Mouse (Mus musculus): ENCODE measurements around the gene Fam71a. TPM values are rescaled to one million over a fixed set of nuclear protein-coding genes. Genes with fewer than 3 reads are reported as not detected.

Gene Fam71a
- not detected in 2 replicates for polyA plus RNA-seq (2015; fragmentation: Nextera tagmentation; extraction: Ambion mirVana)

GRCm38 (mm10) chr1:191164717-191165116, at the start of gene Fam71a:
Fam71a (minus strand) TSS chr1:191164817.
- H3K4me1 ChIP-seq (ENCODE audit: insufficient read depth), result no peaks in the 10 kb centered on the region; the same call in 1 of the 2 replicates
- H3K27ac ChIP-seq (ENCODE audit: low read depth), result no peak within 1 kb of the TSS
- no peaks in the 10 kb centered on the region for H3K27me3 ChIP-seq (ENCODE audit: insufficient read depth, low read length)
- H3K4me3 ChIP-seq (ENCODE audit: low read depth, low read length), result no peak within 1 kb of the TSS
- H3K36me3 ChIP-seq (replicated peaks; ENCODE audit: insufficient read depth, low read length), result no peaks in the 10 kb centered on the region
- DNase-seq (no peak), ATAC-seq (no peak)
- no peak within 1 kb of the TSS for H3K9ac ChIP-seq (replicated peaks)
- TF ChIP-seq EP300 (IDR thresholded peaks at IDR 0.05; ENCODE audit: low read depth), result no peak
- no peak for TF ChIP-seq CTCF (IDR thresholded peaks at IDR 0.05; ENCODE audit: low read depth)
- no peaks in the 10 kb centered on the region for H3K9me3 ChIP-seq (ENCODE audit: low read length)
- no peak within 1 kb of the TSS for H3K4me2 ChIP-seq (ENCODE audit: low read depth, low read length)
- WGBS (ENCODE audit: insufficient replicate concordance), result 72% methylated on average over 3 of the region's 3 CpGs

GRCm38 (mm10) chr1:191211096-191211495, 46.5 kb upstream of the Fam71a start:
- Histone ChIP-seq H3K4me3 (ENCODE audit: low read depth, low read length) (no peak overlapping the region), H3K9ac (replicated peaks) (no peak overlapping the region), H3K27ac (ENCODE audit: low read depth) (no peak overlapping the region), H3K36me3 (replicated peaks; ENCODE audit: insufficient read depth, low read length) (no peaks in the 10 kb centered on the region), H3K9me3 (ENCODE audit: low read length) (no peaks in the 10 kb centered on the region), H3K4me1 (ENCODE audit: insufficient read depth) (peaks cover under 1% of the 10 kb centered on the region; the same call in 1 of the 2 replicates), H3K4me2 (ENCODE audit: low read depth, low read length) (no peak overlapping the region), H3K27me3 (ENCODE audit: insufficient read depth, low read length) (peaks cover 12% of the 10 kb centered on the region)
- 59% methylated on average over 2 of the region's 2 CpGs for WGBS (ENCODE audit: insufficient replicate concordance)
- TF ChIP-seq CTCF (IDR thresholded peaks at IDR 0.05; ENCODE audit: low read depth) (no peak), EP300 (IDR thresholded peaks at IDR 0.05; ENCODE audit: low read depth) (no peak)
- no peak for DNase-seq
- ATAC-seq, result no peak

DNA sequence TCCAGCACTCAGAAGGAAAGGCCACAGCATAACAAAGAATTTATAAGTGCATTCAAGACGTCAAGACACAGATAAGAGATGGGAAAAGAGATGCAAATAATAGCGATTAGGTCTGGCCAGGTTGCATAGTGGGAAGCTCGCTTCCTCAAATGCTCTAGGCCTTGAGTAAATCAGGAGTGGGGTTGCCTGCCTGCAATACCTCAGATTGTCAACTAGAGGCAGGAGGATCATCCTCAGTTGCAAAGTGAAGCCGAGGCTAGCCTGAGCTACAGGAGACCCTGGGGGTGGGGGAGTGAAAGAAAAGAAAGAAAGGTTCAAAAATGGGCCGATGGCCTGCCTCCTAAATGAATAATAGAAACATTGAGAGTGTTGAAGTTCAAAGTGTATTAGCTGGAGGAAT, 41.2 kb upstream of the Fam71a start:
- ATAC-seq (no peak), DNase-seq (no peak)
- Histone ChIP-seq H3K36me3 (replicated peaks; ENCODE audit: insufficient read depth, low read length) (no peaks in the 10 kb centered on the region), H3K27ac (ENCODE audit: low read depth) (no peak overlapping the region), H3K27me3 (ENCODE audit: insufficient read depth, low read length) (peaks cover 10% of the 10 kb centered on the region; the same call in 1 of the 2 replicates), H3K9me3 (ENCODE audit: low read length) (no peaks in the 10 kb centered on the region), H3K9ac (replicated peaks) (no peak overlapping the region), H3K4me3 (ENCODE audit: low read depth, low read length) (no peak overlapping the region), H3K4me1 (ENCODE audit: insufficient read depth) (no peaks in the 10 kb centered on the region), H3K4me2 (ENCODE audit: low read depth, low read length) (no peak overlapping the region)
- TF ChIP-seq CTCF (IDR thresholded peaks at IDR 0.05; ENCODE audit: low read depth) (peak; percentile 19; the same call in 1 of the 2 replicates), EP300 (IDR thresholded peaks at IDR 0.05; ENCODE audit: low read depth) (no peak)
- 56% methylated on average over 5 of the region's 5 CpGs for WGBS (ENCODE audit: insufficient replicate concordance)

GRCm38 (mm10) chr1:191204876-191205275, 40.3 kb upstream of the Fam71a start:
- H3K9ac ChIP-seq (replicated peaks), result no peak overlapping the region

GRCm38 (mm10) chr1:191203496-191203895, 38.9 kb upstream of the Fam71a start:
- no peak for TF ChIP-seq EP300 (IDR thresholded peaks at IDR 0.05; ENCODE audit: low read depth)
- TF ChIP-seq CTCF (IDR thresholded peaks at IDR 0.05; ENCODE audit: low read depth), result no peak
- no peaks in the 10 kb centered on the region for H3K36me3 ChIP-seq (replicated peaks; ENCODE audit: insufficient read depth, low read length)
- no peak overlapping the region for H3K27ac ChIP-seq (ENCODE audit: low read depth)
- H3K27me3 ChIP-seq (ENCODE audit: insufficient read depth, low read length), result peaks cover 7% of the 10 kb centered on the region; the same call in 1 of the 2 replicates
- 78% methylated on average over 2 of the region's 2 CpGs for WGBS (ENCODE audit: insufficient replicate concordance)
- no peak overlapping the region for H3K9ac ChIP-seq (replicated peaks)
- no peak overlapping the region for H3K4me3 ChIP-seq (ENCODE audit: low read depth, low read length)
- ATAC-seq (no peak), DNase-seq (no peak)
- no peak overlapping the region for H3K4me2 ChIP-seq (ENCODE audit: low read depth, low read length)
- H3K4me1 ChIP-seq (ENCODE audit: insufficient read depth), result peaks cover 3% of the 10 kb centered on the region; the same call in 1 of the 2 replicates
- no peaks in the 10 kb centered on the region for H3K9me3 ChIP-seq (ENCODE audit: low read length)

More at GRCm38 (mm10) chr1:191204876-191205275, 40.3 kb upstream of the Fam71a start:
- Histone ChIP-seq H3K4me3 (ENCODE audit: low read depth, low read length) (no peak overlapping the region), H3K36me3 (replicated peaks; ENCODE audit: insufficient read depth, low read length) (no peaks in the 10 kb centered on the region), H3K4me1 (ENCODE audit: insufficient read depth) (no peaks in the 10 kb centered on the region), H3K9me3 (ENCODE audit: low read length) (no peaks in the 10 kb centered on the region), H3K4me2 (ENCODE audit: low read depth, low read length) (no peak overlapping the region), H3K27ac (ENCODE audit: low read depth) (no peak overlapping the region), H3K27me3 (ENCODE audit: insufficient read depth, low read length) (peaks cover 7% of the 10 kb centered on the region; the same call in 1 of the 2 replicates)
- DNase-seq (no peak), ATAC-seq (no peak)
- 55% methylated on average over 5 of the region's 5 CpGs for WGBS (ENCODE audit: insufficient replicate concordance)
- no peak for TF ChIP-seq EP300 (IDR thresholded peaks at IDR 0.05; ENCODE audit: low read depth)
- no peak for TF ChIP-seq CTCF (IDR thresholded peaks at IDR 0.05; ENCODE audit: low read depth)

- Histone ChIP-seq H3K4me1 (ENCODE audit: insufficient read depth) (peaks cover 8% of the 10 kb centered on the region), H3K36me3 (replicated peaks; ENCODE audit: insufficient read depth, low read length) (no peaks in the 10 kb centered on the region), H3K9me3 (ENCODE audit: low read length) (no peaks in the 10 kb centered on the region), H3K27ac (ENCODE audit: low read depth) (no peak overlapping the region), H3K27me3 (ENCODE audit: insufficient read depth, low read length) (peaks cover 7% of the 10 kb centered on the region; the same call in 1 of the 2 replicates), H3K4me3 (ENCODE audit: low read depth, low read length) (no peak overlapping the region), H3K4me2 (ENCODE audit: low read depth, low read length) (no peak overlapping the region), H3K9ac (replicated peaks) (no peak overlapping the region)
- 79% methylated on average over 11 of the region's 11 CpGs for WGBS (ENCODE audit: insufficient replicate concordance)
- ATAC-seq (no peak), DNase-seq (peak; percentile 7)
- TF ChIP-seq CTCF (IDR thresholded peaks at IDR 0.05; ENCODE audit: low read depth) (peak; percentile 51), EP300 (IDR thresholded peaks at IDR 0.05; ENCODE audit: low read depth) (no peak)
These were observed 37.8 kb upstream of the Fam71a start for GRCm38 (mm10) chr1:191202208-191202952.
